Mouse (Mus musculus): ENCODE measurements at regions not wholly inside any gene's neighbourhood (a gene's known extent, or its start where the extent isn't known, plus 50 kb on each side); places are given as distances from the start of the nearest gene placed in this dataset.
"Not testable (repeated sequence)": the region's sequence is repeated elsewhere in the genome, so short reads cannot be mapped to it uniquely, and the experiment has no call there.

GRCm38 (mm10) chr16:8914183-8914582 lies 84.3 kb downstream of the 1810013L24Rik start:
- in situ Hi-C loops (cut with MboI; ENCODE audit: low pct_unique_long_range_greater_than_20kb in 1 of 2, low sequenced_read_pairs in 2 of 2, unreplicated experiment in 1 of 2) = not testable (repeated sequence)

- in situ Hi-C loops (cut with MboI; ENCODE audit: low pct_unique_long_range_greater_than_20kb in 1 of 2, low sequenced_read_pairs in 2 of 2, unreplicated experiment in 1 of 2) = no loop called here
Measured at GRCm38 (mm10) chr16:8916091-8916490, 86.2 kb downstream of the 1810013L24Rik start.

- in situ Hi-C loops (cut with MboI; ENCODE audit: low pct_unique_long_range_greater_than_20kb in 1 of 2, low sequenced_read_pairs in 2 of 2, unreplicated experiment in 1 of 2) = no loop called here
Measured at GRCm38 (mm10) chr16:8918741-8919535, 89.0 kb downstream of the 1810013L24Rik start.

- in situ Hi-C loops (cut with MboI; ENCODE audit: low pct_unique_long_range_greater_than_20kb in 1 of 2, low sequenced_read_pairs in 2 of 2, unreplicated experiment in 1 of 2) = no loop called here
Measured at GRCm38 (mm10) chr16:8924732-8925131, 94.8 kb downstream of the 1810013L24Rik start.

- in situ Hi-C loops (cut with MboI; ENCODE audit: low pct_unique_long_range_greater_than_20kb in 1 of 2, low sequenced_read_pairs in 2 of 2, unreplicated experiment in 1 of 2) = no loop called here
Measured at GRCm38 (mm10) chr16:8931961-8932360, 102.1 kb downstream of the 1810013L24Rik start.

- in situ Hi-C loops (cut with MboI; ENCODE audit: low pct_unique_long_range_greater_than_20kb in 1 of 2, low sequenced_read_pairs in 2 of 2, unreplicated experiment in 1 of 2) = no loop called here
Measured at GRCm38 (mm10) chr16:8933121-8933520, 103.2 kb downstream of the 1810013L24Rik start.

GRCm38 (mm10) chr16:8936446-8936845 lies 106.5 kb downstream of the 1810013L24Rik start:
- in situ Hi-C loops (cut with MboI; ENCODE audit: low pct_unique_long_range_greater_than_20kb in 1 of 2, low sequenced_read_pairs in 2 of 2, unreplicated experiment in 1 of 2) = no loop called here

- in situ Hi-C loops (cut with MboI; ENCODE audit: low pct_unique_long_range_greater_than_20kb in 1 of 2, low sequenced_read_pairs in 2 of 2, unreplicated experiment in 1 of 2) = no loop called here
Measured at GRCm38 (mm10) chr16:8938516-8938915, 108.6 kb downstream of the 1810013L24Rik start.

GRCm38 (mm10) chr16:8939136-8939535 lies 109.2 kb downstream of the 1810013L24Rik start:
- in situ Hi-C loops (cut with MboI; ENCODE audit: low pct_unique_long_range_greater_than_20kb in 1 of 2, low sequenced_read_pairs in 2 of 2, unreplicated experiment in 1 of 2) = no loop called here

- in situ Hi-C loops (cut with MboI; ENCODE audit: low pct_unique_long_range_greater_than_20kb in 1 of 2, low sequenced_read_pairs in 2 of 2, unreplicated experiment in 1 of 2) = no loop called here
Measured at GRCm38 (mm10) chr16:8944412-8945102, 114.7 kb downstream of the 1810013L24Rik start.

- in situ Hi-C loops (cut with MboI; ENCODE audit: low pct_unique_long_range_greater_than_20kb in 1 of 2, low sequenced_read_pairs in 2 of 2, unreplicated experiment in 1 of 2) = no loop called here
Measured at GRCm38 (mm10) chr16:8947846-8948245, 117.9 kb downstream of the 1810013L24Rik start.

- in situ Hi-C loops (cut with MboI; ENCODE audit: low pct_unique_long_range_greater_than_20kb in 1 of 2, low sequenced_read_pairs in 2 of 2, unreplicated experiment in 1 of 2) = no loop called here
Measured at GRCm38 (mm10) chr16:8951156-8951899, 121.4 kb downstream of the 1810013L24Rik start.

GRCm38 (mm10) chr16:8961739-8962138 lies 131.8 kb downstream of the 1810013L24Rik start:
- in situ Hi-C loops (cut with MboI; ENCODE audit: low pct_unique_long_range_greater_than_20kb in 1 of 2, low sequenced_read_pairs in 2 of 2, unreplicated experiment in 1 of 2) = no loop called here

- in situ Hi-C loops (cut with MboI; ENCODE audit: low pct_unique_long_range_greater_than_20kb in 1 of 2, low sequenced_read_pairs in 2 of 2, unreplicated experiment in 1 of 2) = no loop called here
Measured at GRCm38 (mm10) chr16:8993521-8994250, 163.8 kb downstream of the 1810013L24Rik start.

GRCm38 (mm10) chr16:8994521-8994920 lies 164.6 kb downstream of the 1810013L24Rik start:
- in situ Hi-C loops (cut with MboI; ENCODE audit: low pct_unique_long_range_greater_than_20kb in 1 of 2, low sequenced_read_pairs in 2 of 2, unreplicated experiment in 1 of 2) = no loop called here

- in situ Hi-C loops (cut with MboI; ENCODE audit: low pct_unique_long_range_greater_than_20kb in 1 of 2, low sequenced_read_pairs in 2 of 2, unreplicated experiment in 1 of 2) = no loop called here
Measured at GRCm38 (mm10) chr16:8997250-8997649, 167.3 kb downstream of the 1810013L24Rik start.

- in situ Hi-C loops (cut with MboI; ENCODE audit: low pct_unique_long_range_greater_than_20kb in 1 of 2, low sequenced_read_pairs in 2 of 2, unreplicated experiment in 1 of 2) = loop anchor here (10.0 to 25.0 kb wide), 2 partner anchors 458 to 751 kb away; no protein-coding TSS in a partner anchor
Measured at GRCm38 (mm10) chr16:9004012-9004411, 174.1 kb downstream of the 1810013L24Rik start.

GRCm38 (mm10) chr16:9005933-9006332 lies 176.0 kb downstream of the 1810013L24Rik start:
- in situ Hi-C loops (cut with MboI; ENCODE audit: low pct_unique_long_range_greater_than_20kb in 1 of 2, low sequenced_read_pairs in 2 of 2, unreplicated experiment in 1 of 2) = loop anchor here (5.0 to 25.0 kb wide), 3 partner anchors 114 to 749 kb away; no protein-coding TSS in a partner anchor

All from mouse embryonic stem cell (cell line).